Mouse (Mus musculus) liver, embryonic 11.5 days (tissue): ENCODE measurements around the gene Gtf2a2. TPM values are rescaled to one million over a fixed set of nuclear protein-coding genes. Genes with fewer than 3 reads are reported as not detected.

Experiments used
- ATAC-seq: fragments of 200-750 bp; cut with Nextera tagmentation; replicated peaks from 2 replicates; pipeline ENCODE4 v1.8.0; 2017; ENCODE audit warnings: moderate number of reproducible peaks, mild to moderate bottlenecking, moderate TSS enrichment, moderate library complexity; ENCODE audit not compliant: low FRiP score
- DNase-seq: peaks from one replicate; pipeline ENCODE4 v3.0.0-alpha.2; 2017; ENCODE audit warnings: low spot score
- H3K27ac ChIP-seq: fragments of 300-500 bp; sonication (generic); 2 replicates; pipeline ENCODE4 v1.5.1; 2014; ENCODE audit warnings: mild to moderate bottlenecking, low read depth, low read length, control low read depth
- H3K27me3 ChIP-seq: fragments of 300-500 bp; sonication (generic); replicated peaks from 2 replicates; pipeline ENCODE4 v1.6.1; 2014; ENCODE audit warnings: low read length, mixed read lengths; ENCODE audit not compliant: control insufficient read depth, insufficient read depth
- H3K36me3 ChIP-seq: fragments of 300-500 bp; sonication (generic); 2 replicates; pipeline ENCODE4 v1.6.1; 2014; ENCODE audit warnings: mild to moderate bottlenecking, low read length, moderate library complexity, mixed read lengths; ENCODE audit not compliant: control insufficient read depth, insufficient read depth
- H3K4me1 ChIP-seq: fragments of 300-500 bp; sonication (generic); replicated peaks from 2 replicates; pipeline ENCODE4 v1.6.1; 2014; ENCODE audit warnings: low read length, mixed read lengths; ENCODE audit not compliant: control insufficient read depth, insufficient read depth
- H3K4me2 ChIP-seq: fragments of 300-500 bp; sonication (generic); 2 replicates; pipeline ENCODE4 v1.6.1; 2014; ENCODE audit warnings: mild to moderate bottlenecking, control low read depth, moderate library complexity
- H3K4me3 ChIP-seq: fragments of 300-500 bp; sonication (generic); 2 replicates; pipeline ENCODE4 v1.5.1; 2014; ENCODE audit warnings: low read depth, low read length, control low read depth
- H3K9ac ChIP-seq: fragments of 300-500 bp; sonication (generic); 2 replicates; pipeline ENCODE4 v1.6.1; 2014; ENCODE audit warnings: low read depth, low read length, control low read depth
- H3K9me3 ChIP-seq: fragments of 300-500 bp; sonication (generic); 2 replicates; pipeline ENCODE4 v1.6.1; 2016; ENCODE audit warnings: low read length, inconsistent platforms, mixed read lengths; ENCODE audit not compliant: control insufficient read depth
- WGBS: fragments of 180-500 bp; shearing (Covaris S2); extraction: QIAGEN DNeasy Blood & Tissue Kit; methylation state at CpG from one replicate; pipeline ENCODE4 v1.1.7; 2014; 5-methylcytosine and 5-hydroxymethylcytosine counted together
- polyA plus RNA-seq: library from polyadenylated mRNA; unstranded; fragments of >200 nt; fragmentation: Nextera tagmentation; extraction: Ambion mirVana; gene quantifications from 2 replicates; pipeline ENCODE4 v1.2.1, GENCODE M21; 2014

Gtf2a2 gene
- polyA plus RNA-seq, 1 experiment from 2014 or later: 249 TPM

- WGBS: 77% methylated on average over 3 of the region's 3 CpGs
- no peak for ATAC-seq
- DNase-seq: no peak
- H3K4me1 ChIP-seq: no peaks in the 10 kb centered on the region
- no peak overlapping the region for H3K4me2 ChIP-seq
- no peak overlapping the region for H3K9ac ChIP-seq
- no peaks in the 10 kb centered on the region for H3K9me3 ChIP-seq
- no peaks in the 10 kb centered on the region for H3K27me3 ChIP-seq
- H3K4me3 ChIP-seq: no peak overlapping the region
- H3K36me3 ChIP-seq: no peaks in the 10 kb centered on the region
- H3K27ac ChIP-seq: no peak overlapping the region
These were observed 40.4 kb downstream of the Gtf2a2 start for GRCm38 (mm10) chr9:70052730-70053129.

GRCm38 (mm10) chr9:70053411-70053810, 41.1 kb downstream of the Gtf2a2 start:
- no peaks in the 10 kb centered on the region for H3K27me3 ChIP-seq
- no peak for DNase-seq

GRCm38 (mm10) chr9:70062012-70062411, 49.7 kb downstream of the Gtf2a2 start:
- H3K27ac ChIP-seq: no peak overlapping the region
- ATAC-seq: no peak
- H3K4me3 ChIP-seq: no peak overlapping the region
- no peak for DNase-seq
- no peak overlapping the region for H3K4me2 ChIP-seq
- H3K9me3 ChIP-seq: no peaks in the 10 kb centered on the region
- H3K27me3 ChIP-seq: no peaks in the 10 kb centered on the region
- WGBS: 78% methylated on average over 3 of the region's 3 CpGs
- H3K4me1 ChIP-seq: no peaks in the 10 kb centered on the region
- H3K9ac ChIP-seq: no peak overlapping the region
- H3K36me3 ChIP-seq: no peaks in the 10 kb centered on the region

More at GRCm38 (mm10) chr9:70053411-70053810, 41.1 kb downstream of the Gtf2a2 start:
- WGBS: 44% methylated on average over 3 of the region's 3 CpGs
- no peak overlapping the region for H3K4me3 ChIP-seq
- H3K36me3 ChIP-seq: no peaks in the 10 kb centered on the region
- H3K4me1 ChIP-seq: no peaks in the 10 kb centered on the region
- no peak overlapping the region for H3K9ac ChIP-seq
- no peak overlapping the region for H3K27ac ChIP-seq
- no peak overlapping the region for H3K4me2 ChIP-seq
- no peaks in the 10 kb centered on the region for H3K9me3 ChIP-seq
- no peak for ATAC-seq

DNA sequence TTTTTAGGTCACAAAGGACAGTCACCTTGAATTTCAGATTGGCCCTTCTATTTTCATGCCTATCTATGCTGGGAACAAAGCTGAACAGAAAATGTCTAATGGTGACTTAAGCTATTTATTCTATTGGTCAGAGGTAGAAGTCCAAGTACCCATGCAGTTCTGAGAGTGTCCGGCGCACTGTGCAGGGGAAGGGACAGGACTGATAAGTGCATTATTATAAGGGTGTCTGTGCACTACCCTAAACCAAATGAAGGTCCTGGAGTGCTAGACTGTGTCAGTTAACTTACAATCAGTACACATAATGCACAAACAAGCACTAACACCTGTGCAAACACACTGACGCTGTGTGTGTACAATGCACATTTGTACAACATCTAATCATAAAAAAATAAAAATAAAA, 55.1 kb downstream of the Gtf2a2 start:
- no peaks in the 10 kb centered on the region for H3K4me1 ChIP-seq
- WGBS: 80% methylated on average over 3 of the region's 3 CpGs
- no peak overlapping the region for H3K4me3 ChIP-seq
- no peaks in the 10 kb centered on the region for H3K9me3 ChIP-seq
- no peak overlapping the region for H3K9ac ChIP-seq
- H3K4me2 ChIP-seq: no peak overlapping the region
- ATAC-seq (no peak), DNase-seq (no peak)
- H3K27me3 ChIP-seq: no peaks in the 10 kb centered on the region
- H3K27ac ChIP-seq: no peak overlapping the region
- H3K36me3 ChIP-seq: no peaks in the 10 kb centered on the region

GRCm38 (mm10) chr9:70069961-70070435, 57.6 kb downstream of the Gtf2a2 start:
- ATAC-seq (no peak), DNase-seq (no peak)
- WGBS: 66% methylated on average over 8 of the region's 8 CpGs

DNA sequence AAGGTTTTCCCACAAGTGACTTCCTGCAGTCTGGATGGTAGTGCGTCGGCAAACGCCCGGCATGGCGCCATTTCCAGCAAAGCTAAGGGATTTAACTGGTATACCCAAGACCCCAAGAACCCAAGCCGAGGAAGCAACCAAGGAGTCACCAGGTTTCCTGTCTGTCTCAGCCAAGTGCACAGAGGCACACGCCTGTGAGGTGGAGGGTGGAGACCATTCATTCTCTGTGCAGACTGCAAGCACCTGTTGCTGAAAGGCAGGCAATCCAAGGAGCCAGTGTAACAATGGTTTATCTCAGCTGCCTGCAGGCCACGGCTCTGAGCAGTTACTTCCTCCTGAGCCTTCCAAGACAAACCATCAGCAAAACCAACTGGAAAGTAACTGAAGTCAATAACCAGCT, 60.0 kb downstream of the Gtf2a2 start:
- DNase-seq: no peak
- Histone ChIP-seq H3K9me3 (no peaks in the 10 kb centered on the region), H3K4me2 (no peak overlapping the region), H3K9ac (no peak overlapping the region), H3K4me3 (no peak overlapping the region), H3K27me3 (no peaks in the 10 kb centered on the region), H3K36me3 (no peaks in the 10 kb centered on the region), H3K4me1 (no peaks in the 10 kb centered on the region), H3K27ac (no peak overlapping the region)
- 74% methylated on average over 8 of the region's 8 CpGs for WGBS
- no peak for ATAC-seq

More at GRCm38 (mm10) chr9:70069961-70070435, 57.6 kb downstream of the Gtf2a2 start:
- Histone ChIP-seq H3K4me2 (no peak overlapping the region), H3K27me3 (no peaks in the 10 kb centered on the region), H3K27ac (no peak overlapping the region), H3K9me3 (no peaks in the 10 kb centered on the region), H3K36me3 (no peaks in the 10 kb centered on the region), H3K4me1 (no peaks in the 10 kb centered on the region), H3K4me3 (no peak overlapping the region), H3K9ac (no peak overlapping the region)

Other genes with a start within 250 kb of the Gtf2a2 start
- gene Bnip2, start 23.1 kb upstream of the Gtf2a2 start, polyA plus RNA-seq: 95.3 and 95.6 TPM in 2 replicates
- gene Gcnt3, start 25.5 kb downstream of the Gtf2a2 start, polyA plus RNA-seq: not detected in 2 replicates
- gene Fam81a, start 130.0 kb downstream of the Gtf2a2 start, polyA plus RNA-seq: 1.6 and 2.9 TPM in 2 replicates
- gene Myo1e, start 194.8 kb downstream of the Gtf2a2 start, polyA plus RNA-seq: 5.9 and 6.1 TPM in 2 replicates